Comparison of ENCODE assay signal across 8 mouse cellular contexts in genomic region chr10:41937176-41937575, GRCm38 (mm10).
DNase-seq lines count a peak whose midpoint lies in the region; ATAC-seq lines count a peak whose summit lies in the region.
"Had no signal": no experiment of that assay in that cellular context is flagged by ENCODE, and none has a peak within 500 bp of the region (broad histone marks: within the 10 kb centered on the region; RNA-seq: fewer than 3 reads in every experiment).

No protein-coding gene starts in this region.

- no peak overlapping the region; the same call in 1 of the 2 replicates for H3K27ac ChIP-seq in lung, embryonic 16.5 days (ENCODE audit: low read length)
- peak overlapping the region; percentile 21 for H3K27ac ChIP-seq in kidney, embryonic 16.5 days (ENCODE audit: low read length)
- no peak overlapping the region for H3K27ac ChIP-seq in hindbrain, embryonic 11.5 days (ENCODE audit: low read depth, low read length)
- H3K27ac ChIP-seq: midbrain, embryonic 12.5 days had no signal

- H3K4me2 ChIP-seq in lung, embryonic 16.5 days (ENCODE audit: low read depth, low read length): no peak overlapping the region
- H3K4me2 ChIP-seq in kidney, embryonic 16.5 days (replicated peaks; ENCODE audit: low read depth, low read length): no peak overlapping the region
- H3K4me2 ChIP-seq in hindbrain, embryonic 11.5 days (replicated peaks; ENCODE audit: low read depth, low read length): no peak overlapping the region
- H3K4me2 ChIP-seq: midbrain, embryonic 12.5 days had no signal

- WGBS in lung, embryonic 16.5 days: 26% methylated on average over 4 of the region's 4 CpGs
- WGBS in kidney, embryonic 16.5 days: 20% methylated on average over 4 of the region's 4 CpGs
- WGBS in hindbrain, embryonic 11.5 days: 62% methylated on average over 4 of the region's 4 CpGs

- DNase-seq in lung, postnatal 4 days: no peak
- peak; percentile 47 for DNase-seq in thymus, postnatal 0 days (ENCODE audit: low spot score)
- no peak for DNase-seq in hindbrain, embryonic 11.5 days (ENCODE audit: low spot score)
- no peak for DNase-seq in layer of hippocampus, postnatal 14 days (ENCODE audit: low spot score in 2 of 2)

- no peaks in the 10 kb centered on the region for H3K36me3 ChIP-seq in lung, embryonic 16.5 days (ENCODE audit: control insufficient read depth, insufficient read depth, low read length)
- H3K36me3 ChIP-seq in kidney, embryonic 16.5 days (ENCODE audit: insufficient read depth, low read length): no peaks in the 10 kb centered on the region
- H3K36me3 ChIP-seq in hindbrain, embryonic 11.5 days (ENCODE audit: control insufficient read depth, insufficient read depth, low read length): no peaks in the 10 kb centered on the region
- H3K36me3 ChIP-seq: midbrain, embryonic 12.5 days had no signal

- no peaks in the 10 kb centered on the region for H3K27me3 ChIP-seq in lung, embryonic 16.5 days (ENCODE audit: control insufficient read depth, insufficient read depth, low read depth, low read length)
- H3K27me3 ChIP-seq in kidney, embryonic 16.5 days (ENCODE audit: insufficient read depth, low read length): no peaks in the 10 kb centered on the region
- no peaks in the 10 kb centered on the region for H3K27me3 ChIP-seq in hindbrain, embryonic 11.5 days (ENCODE audit: control insufficient read depth, insufficient read depth, low read length)

- no peak overlapping the region for H3K9ac ChIP-seq in lung, embryonic 16.5 days (ENCODE audit: low read length)
- no peak overlapping the region for H3K9ac ChIP-seq in kidney, embryonic 16.5 days (replicated peaks; ENCODE audit: low read length)
- H3K9ac ChIP-seq in hindbrain, embryonic 11.5 days (ENCODE audit: low read depth, low read length): no peak overlapping the region
- H3K9ac ChIP-seq: midbrain, embryonic 12.5 days had no signal

- ATAC-seq in lung, embryonic 16.5 days (ENCODE audit: low read depth): peak; percentile 23; the same call in 1 of the 2 replicates
- peak; percentile 70 for ATAC-seq in common myeloid progenitor, adult 5-6 weeks (replicated peaks; ENCODE audit: low read depth, poor library complexity, severe bottlenecking)
- ATAC-seq in kidney, embryonic 16.5 days (ENCODE audit: low FRiP score, low TSS enrichment): no peak
- no peak for ATAC-seq in hindbrain, embryonic 11.5 days (ENCODE audit: low FRiP score)

- no peak overlapping the region for H3K4me3 ChIP-seq in lung, embryonic 16.5 days (ENCODE audit: low read length)
- no peak overlapping the region for H3K4me3 ChIP-seq in kidney, embryonic 16.5 days (ENCODE audit: low read length)
- H3K4me3 ChIP-seq in hindbrain, embryonic 11.5 days (ENCODE audit: low read depth, low read length): no peak overlapping the region
- H3K4me3 ChIP-seq: midbrain, embryonic 12.5 days had no signal

- peaks cover 38% of the 10 kb centered on the region for H3K4me1 ChIP-seq in lung, embryonic 16.5 days (replicated peaks; ENCODE audit: control insufficient read depth, insufficient read depth, low read length)
- H3K4me1 ChIP-seq in kidney, embryonic 16.5 days (ENCODE audit: insufficient read depth, low read length): peaks cover 32% of the 10 kb centered on the region
- peaks cover 6% of the 10 kb centered on the region for H3K4me1 ChIP-seq in hindbrain, embryonic 11.5 days (replicated peaks; ENCODE audit: control insufficient read depth, insufficient read depth, low read length)

- 0 out of 2 replicates have a peak, but pooled peaks cover 5% of the 10 kb centered on the region for H3K9me3 ChIP-seq in lung, embryonic 16.5 days (ENCODE audit: control insufficient read depth, low read length)
- H3K9me3 ChIP-seq in kidney, embryonic 16.5 days (ENCODE audit: low read length): no peaks in the 10 kb centered on the region
- H3K9me3 ChIP-seq in hindbrain, embryonic 11.5 days (ENCODE audit: control insufficient read depth, low read length): no peaks in the 10 kb centered on the region
- H3K9me3 ChIP-seq: midbrain, embryonic 12.5 days had no signal

Comparison
In these comparisons a context has a peak if more than half of its experiments do, and no peak if none do; other contexts are left out.
1. ATAC-seq: peak in lung, embryonic 16.5 days (single experiment) and common myeloid progenitor, adult 5-6 weeks (single experiment); none in kidney, embryonic 16.5 days (single experiment) and hindbrain, embryonic 11.5 days (single experiment).